Mouse (Mus musculus) embryonic facial prominence, embryonic 14.5 days (tissue): ENCODE data around the gene Smpx. TPM values are rescaled to one million over a fixed set of nuclear protein-coding genes. Genes with fewer than 3 reads are reported as not detected.

ENCODE experiments used
- ATAC-seq: fragments of 200-750 bp; cut with Nextera tagmentation; 2 replicates; pipeline ENCODE4 v1.8.0; 2017; ENCODE audit warnings: low read depth, moderate number of reproducible peaks, moderate TSS enrichment
- DNase-seq: peaks from one replicate; pipeline ENCODE4 v3.0.0-alpha.2; 2015; ENCODE audit warnings: low spot score
- H3K27ac ChIP-seq: fragments of 300-500 bp; sonication (generic); replicated peaks from 2 replicates; pipeline ENCODE4 v1.5.1; 2014; ENCODE audit warnings: low read depth, mild to moderate bottlenecking, low read length, moderate library complexity
- H3K27me3 ChIP-seq: fragments of 300-500 bp; sonication (generic); replicated peaks from 2 replicates; pipeline ENCODE4 v1.6.1; 2014; ENCODE audit warnings: low read length; ENCODE audit not compliant: control insufficient read depth, insufficient read depth
- H3K36me3 ChIP-seq: fragments of 300-500 bp; sonication (generic); 2 replicates; pipeline ENCODE4 v1.6.1; 2014; ENCODE audit warnings: low read length, mixed read lengths; ENCODE audit not compliant: control insufficient read depth, insufficient read depth
- H3K4me1 ChIP-seq: fragments of 300-500 bp; sonication (generic); 2 replicates; pipeline ENCODE4 v1.6.1; 2014; ENCODE audit warnings: antibody characterized with exemption, low read length; ENCODE audit not compliant: control insufficient read depth, insufficient read depth
- H3K4me2 ChIP-seq: fragments of 300-500 bp; sonication (generic); 2 replicates; pipeline ENCODE4 v1.6.1; 2014; ENCODE audit warnings: low read depth, mild to moderate bottlenecking, low read length, moderate library complexity, mixed read lengths
- H3K4me3 ChIP-seq: fragments of 300-500 bp; sonication (generic); 2 replicates; pipeline ENCODE4 v1.5.1; 2014; ENCODE audit warnings: low read depth, mild to moderate bottlenecking, low read length
- H3K9ac ChIP-seq: fragments of 300-500 bp; sonication (generic); 2 replicates; pipeline ENCODE4 v1.6.1; 2014; ENCODE audit warnings: low read depth, mild to moderate bottlenecking, low read length, moderate library complexity, mixed read lengths
- H3K9me3 ChIP-seq: fragments of 300-500 bp; sonication (generic); 2 replicates; pipeline ENCODE4 v1.6.1; 2016; ENCODE audit warnings: low read length; ENCODE audit not compliant: control insufficient read depth
- WGBS: fragments of 180-500 bp; shearing (Covaris S2); extraction: QIAGEN DNeasy Blood & Tissue Kit; methylation state at CpG from one replicate; pipeline ENCODE4 v1.1.7; 2014; 5-methylcytosine and 5-hydroxymethylcytosine counted together
- polyA plus RNA-seq: library from polyadenylated mRNA; unstranded; fragments of >200 nt; fragmentation: Nextera tagmentation; extraction: Ambion mirVana; gene quantifications from 2 replicates; pipeline ENCODE4 v1.2.1, GENCODE M21; 2014

Gene Smpx
- polyA plus RNA-seq, 1 experiment from 2014 or later, result 103 TPM

DNA sequence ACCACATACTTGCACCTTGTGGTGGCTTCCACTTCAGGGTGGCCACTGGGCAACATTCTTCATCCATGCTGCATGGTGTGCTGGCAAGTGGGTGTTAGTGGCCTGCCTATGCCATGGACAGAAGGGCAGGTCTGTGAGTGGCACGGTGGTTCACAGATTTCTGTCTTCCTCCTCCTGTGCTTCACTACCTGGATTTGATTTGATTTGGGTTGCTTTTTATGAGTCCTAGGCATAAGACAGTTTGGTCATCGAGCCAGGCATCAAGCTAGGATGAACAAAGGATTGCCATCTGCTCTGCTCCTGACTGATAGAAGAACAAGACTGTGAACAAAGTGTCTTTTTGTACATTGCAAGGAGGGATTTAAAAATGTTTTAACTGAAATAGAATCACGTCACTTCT lies 63.8 kb downstream of the Smpx start:
- 86% methylated on average over 3 of the region's 3 CpGs for WGBS
- ATAC-seq (no peak), DNase-seq (no peak)
- H3K4me2 ChIP-seq, result no peak overlapping the region
- no peaks in the 10 kb centered on the region; the same call in 1 of the 2 replicates for H3K27me3 ChIP-seq
- H3K36me3 ChIP-seq, result no peaks in the 10 kb centered on the region
- H3K9ac ChIP-seq, result no peak overlapping the region
- no peaks in the 10 kb centered on the region for H3K9me3 ChIP-seq
- no peak overlapping the region for H3K27ac ChIP-seq
- H3K4me3 ChIP-seq, result no peak overlapping the region
- H3K4me1 ChIP-seq, result no peaks in the 10 kb centered on the region

DNA sequence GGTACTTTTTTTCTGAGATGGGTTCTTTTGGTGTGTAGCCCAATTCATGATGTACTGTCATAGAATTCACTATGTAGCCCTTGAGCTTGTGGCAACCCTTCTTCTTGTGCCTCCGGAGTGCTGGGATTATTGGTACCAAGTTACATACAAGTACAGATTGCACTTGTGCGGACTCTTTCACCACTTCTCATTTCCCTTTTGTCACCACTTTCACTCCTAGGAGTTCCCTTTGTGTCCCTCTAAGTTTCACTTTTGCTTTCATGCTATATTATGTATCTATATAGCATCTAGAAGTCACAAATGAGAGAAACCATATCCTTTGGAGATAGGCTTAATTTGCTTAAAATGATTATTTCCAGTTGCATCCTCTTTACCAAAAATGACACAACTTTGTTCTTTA lies 103.0 kb downstream of the Smpx start:
- H3K4me1 ChIP-seq, result no peaks in the 10 kb centered on the region
- WGBS, result 83% methylated on average over 2 of the region's 2 CpGs
- no peak overlapping the region for H3K4me3 ChIP-seq
- no peak overlapping the region for H3K9ac ChIP-seq
- no peak overlapping the region for H3K27ac ChIP-seq
- ATAC-seq (no peak), DNase-seq (no peak)
- H3K36me3 ChIP-seq, result no peaks in the 10 kb centered on the region
- H3K9me3 ChIP-seq, result no peaks in the 10 kb centered on the region
- H3K27me3 ChIP-seq, result no peaks in the 10 kb centered on the region
- H3K4me2 ChIP-seq, result no peak overlapping the region

Other genes with a start within 250 kb of the Smpx start
- gene Sms, start 206.6 kb upstream of the Smpx start, polyA plus RNA-seq, result 56.2 and 67.2 TPM in 2 replicates
- gene Yy2, start 129.9 kb upstream of the Smpx start, polyA plus RNA-seq, result 3.9 and 4.5 TPM in 2 replicates
- 18.4 and 20.8 TPM in 2 replicates for gene Mbtps2, start 100.2 kb upstream of the Smpx start, polyA plus RNA-seq
- 0.79 and 0.96 TPM in 2 replicates for gene Klhl34, start 119.5 kb downstream of the Smpx start, polyA plus RNA-seq